Mouse (Mus musculus) liver, embryonic 14.5 days (tissue): ENCODE data around the gene Hoxd3.

ENCODE experiments used
- CTCF ChIP-seq: IDR thresholded peaks from 2 replicates; pipeline ENCODE4 v1.5.1; 2016; ENCODE audit warnings: antibody characterized with exemption, low read depth, control low read depth
- EP300 ChIP-seq: IDR thresholded peaks from 2 replicates; pipeline ENCODE4 v1.6.1; 2016; ENCODE audit warnings: antibody characterized with exemption, low read depth

GRCm38 (mm10) chr2:74706393-74706960, 5.2 kb upstream of the Hoxd3 start:
- TF ChIP-seq CTCF (no peak), EP300 (no peak)
